Mouse (Mus musculus) left cerebral cortex, postnatal 14 days (tissue): ENCODE data around the gene Apold1. TPM values are rescaled to one million over a fixed set of nuclear protein-coding genes. Genes with fewer than 3 reads are reported as not detected.
A peak's percentile ranks its signal among the peaks of the same experiment; 100 is the strongest.

Source experiments
- DNase-seq, 2 experiments: peaks; one replicate each; pipeline ENCODE4 v3.0.0; 2021 to 2022; ENCODE audit warnings: low spot score in 2 of 2, mixed read lengths in 1 of 2
- intact Hi-C: fragments of 180-260 bp; cut with DNase I; formaldehyde crosslinking; loops from one replicate; pipeline ENCODE4 v1.15.1; 2025
- total RNA-seq, 2 experiments: library from RNA; stranded (reverse); gene quantifications; 2 replicates each; pipeline ENCODE4 v1.2.3; 2021

Gene Apold1
- total RNA-seq, 2 experiments from 2014 or later = 5.1 to 7.2 TPM

DNA sequence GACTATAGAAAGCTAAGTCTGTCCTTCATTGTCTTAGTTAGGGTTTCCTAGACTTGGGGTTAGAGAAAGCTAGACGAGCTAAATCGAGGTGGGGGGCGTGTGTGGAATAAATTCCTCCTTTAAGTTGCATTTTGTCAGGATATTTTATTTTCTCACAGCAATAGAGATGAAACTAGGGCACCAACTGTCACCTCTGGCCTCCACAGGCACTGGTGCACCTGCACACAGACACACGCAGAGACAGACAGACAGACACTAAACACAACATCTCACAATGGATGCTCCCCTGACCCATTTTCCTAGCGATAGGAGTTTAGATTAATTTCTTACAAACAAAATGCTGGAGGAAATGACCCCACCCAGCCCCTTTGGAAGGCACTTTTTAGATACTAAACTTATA is 14.8 kb upstream of the Apold1 start:
- intact Hi-C loops = no loop called here
- no peak for DNase-seq

DNA sequence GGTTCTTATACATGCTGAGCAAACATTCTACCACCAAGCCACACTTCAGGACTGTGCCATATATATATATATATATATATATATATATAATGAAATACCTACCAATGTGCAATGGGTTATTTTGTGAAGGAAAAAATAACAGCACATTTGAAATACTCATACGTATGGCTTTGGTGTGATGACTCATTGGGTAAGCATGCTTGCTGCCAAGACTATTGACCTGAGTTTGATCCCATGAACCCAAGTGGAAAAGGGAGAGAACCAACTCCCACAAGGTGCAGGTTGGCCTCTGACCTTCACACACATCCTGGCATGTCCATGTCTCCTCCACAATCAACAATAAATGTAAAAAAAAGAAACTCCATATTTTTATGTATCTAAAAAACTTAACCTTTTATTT is 13.2 kb upstream of the Apold1 start:
- intact Hi-C loops = no loop called here
- no peak for DNase-seq

- no peak for DNase-seq
- intact Hi-C loops = no loop called here
Observed at GRCm38 (mm10) chr6:134969498-134969897, 12.0 kb upstream of the Apold1 start.

DNA sequence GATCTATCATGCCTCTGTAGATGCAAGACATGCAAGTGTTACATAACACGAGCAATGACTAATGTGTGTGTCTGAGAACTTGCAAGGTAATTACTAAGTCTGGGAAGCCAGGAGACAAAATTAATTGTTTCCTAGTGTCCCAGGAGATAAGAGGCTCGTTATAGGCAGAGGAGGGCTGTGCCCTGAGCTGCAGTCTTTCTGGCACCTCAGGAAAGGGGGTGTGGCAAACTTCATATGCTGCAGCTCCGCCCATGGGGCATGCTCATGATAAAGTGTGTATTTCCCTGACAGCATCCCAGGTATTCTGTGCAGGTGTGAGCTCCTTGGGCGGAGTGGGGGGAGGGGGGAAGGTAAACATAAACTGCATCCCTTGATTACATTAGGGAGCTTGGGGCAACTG is 9.4 kb upstream of the Apold1 start:
- no peak for DNase-seq
- intact Hi-C loops = no loop called here

- intact Hi-C loops = no loop called here
- DNase-seq = no peak
Observed at GRCm38 (mm10) chr6:134976628-134977027, 4.9 kb upstream of the Apold1 start.

DNA sequence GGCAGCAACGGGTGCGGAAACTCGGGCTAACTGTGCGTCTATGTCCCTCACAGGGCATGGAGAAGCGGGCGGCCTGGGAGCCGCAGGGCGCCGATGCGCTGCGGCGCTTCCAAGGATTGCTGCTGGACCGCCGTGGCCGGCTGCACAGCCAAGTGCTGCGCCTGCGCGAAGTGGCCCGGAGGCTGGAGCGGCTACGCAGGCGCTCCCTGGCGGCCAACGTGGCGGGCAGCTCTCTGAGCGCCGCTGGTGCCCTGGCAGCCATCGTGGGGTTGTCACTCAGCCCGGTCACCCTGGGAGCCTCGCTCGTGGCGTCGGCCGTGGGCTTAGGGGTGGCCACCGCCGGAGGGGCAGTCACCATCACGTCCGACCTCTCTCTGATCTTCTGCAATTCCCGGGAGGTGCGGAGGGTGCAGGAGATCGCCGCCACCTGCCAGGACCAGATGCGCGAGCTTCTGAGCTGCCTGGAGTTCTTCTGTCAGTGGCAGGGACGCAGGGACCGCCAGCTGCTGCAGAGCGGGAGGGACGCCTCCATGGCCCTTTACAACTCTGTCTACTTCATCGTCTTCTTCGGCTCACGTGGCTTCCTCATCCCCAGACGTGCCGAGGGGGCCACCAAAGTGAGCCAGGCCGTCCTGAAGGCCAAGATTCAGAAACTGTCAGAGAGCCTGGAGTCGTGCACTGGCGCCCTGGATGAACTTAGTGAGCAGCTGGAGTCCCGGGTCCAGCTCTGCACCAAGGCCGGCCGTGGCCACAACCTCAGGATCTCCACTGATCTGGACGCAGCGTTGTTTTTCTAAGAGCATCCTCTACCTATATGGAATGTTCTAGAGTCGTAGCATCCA is 2.2 kb downstream of the Apold1 start:
- intact Hi-C loops = no loop called here
- DNase-seq = peak; percentile 89 to 91

GRCm38 (mm10) chr6:134984748-134985147 is 3.2 kb downstream of the Apold1 start:
- intact Hi-C loops = no loop called here
- DNase-seq = peak in 1 of 2 experiments; percentile 45

DNA sequence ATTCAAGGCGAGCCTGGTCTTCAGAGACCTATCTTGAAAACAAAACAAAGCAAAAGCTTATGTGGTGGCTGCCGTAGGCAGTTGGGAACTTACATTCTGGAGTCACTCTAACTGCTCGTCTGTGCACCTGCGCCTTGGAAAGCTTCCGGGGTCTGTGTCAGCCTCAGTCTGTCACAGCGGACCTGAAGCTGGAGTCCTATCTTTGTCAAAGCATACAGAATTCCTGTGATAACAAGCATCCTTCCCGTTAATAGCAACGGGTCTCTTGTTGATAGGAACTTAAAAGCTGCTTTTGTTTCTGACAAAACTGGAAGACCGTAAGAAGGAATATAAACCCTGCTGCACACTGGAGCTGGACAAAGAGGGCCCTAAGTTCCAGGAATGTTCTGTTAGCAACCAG is 6.9 kb downstream of the Apold1 start:
- DNase-seq = no peak
- intact Hi-C loops = no loop called here

DNA sequence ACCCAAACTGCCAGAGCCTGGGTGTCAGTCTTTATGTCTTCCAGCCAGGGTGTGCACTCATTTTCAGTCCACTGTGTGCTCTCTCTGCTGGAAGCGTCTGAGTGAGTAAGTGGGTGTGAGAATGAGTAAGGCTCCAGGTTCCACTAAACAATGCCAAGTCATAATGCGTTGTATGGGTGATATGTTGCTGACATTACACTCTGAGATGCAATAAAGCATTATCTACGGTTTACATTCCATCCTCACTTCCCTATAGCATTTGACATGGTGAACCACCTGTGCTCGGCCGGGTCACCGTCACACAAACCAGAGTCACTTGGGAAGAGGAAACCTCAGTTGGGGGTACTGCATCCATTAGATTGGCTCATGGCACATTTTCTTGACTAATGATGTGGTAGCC is 9.2 kb downstream of the Apold1 start:
- intact Hi-C loops = no loop called here
- DNase-seq = no peak

DNA sequence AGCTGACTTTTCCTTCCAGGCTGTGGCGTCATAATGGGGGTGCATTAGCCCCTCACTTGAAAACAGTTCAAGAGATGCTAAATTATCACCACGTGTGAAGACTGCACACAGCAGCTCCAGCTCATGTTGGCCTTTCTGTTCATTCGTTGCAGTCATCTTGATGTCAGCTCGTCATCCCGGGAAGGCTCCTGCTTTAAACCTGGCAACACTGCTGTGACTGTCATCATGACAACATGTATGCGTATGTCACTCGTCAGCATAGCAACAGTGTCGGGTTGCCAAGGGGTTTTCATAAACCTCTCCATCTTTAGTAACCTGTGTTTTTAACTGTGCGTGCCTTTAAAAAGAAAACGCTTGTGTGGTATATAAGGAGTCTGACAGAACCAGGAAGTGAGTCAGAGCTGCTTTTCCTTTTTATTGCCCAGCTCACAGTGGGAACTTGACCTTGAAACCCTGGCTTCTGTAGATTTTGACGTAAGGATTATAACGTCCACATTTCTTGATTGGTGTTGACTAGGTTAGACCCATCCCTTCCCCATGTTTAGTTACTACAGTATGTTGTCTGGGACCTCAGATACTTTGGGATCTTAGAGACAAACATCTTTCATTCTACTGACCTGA is 12.6 kb downstream of the Apold1 start:
- DNase-seq = peak; percentile 71 to 93
- intact Hi-C loops = no loop called here

GRCm38 (mm10) chr6:134994985-134995384 is 13.5 kb downstream of the Apold1 start:
- peak; percentile 63 for DNase-seq
- intact Hi-C loops = no loop called here

DNA sequence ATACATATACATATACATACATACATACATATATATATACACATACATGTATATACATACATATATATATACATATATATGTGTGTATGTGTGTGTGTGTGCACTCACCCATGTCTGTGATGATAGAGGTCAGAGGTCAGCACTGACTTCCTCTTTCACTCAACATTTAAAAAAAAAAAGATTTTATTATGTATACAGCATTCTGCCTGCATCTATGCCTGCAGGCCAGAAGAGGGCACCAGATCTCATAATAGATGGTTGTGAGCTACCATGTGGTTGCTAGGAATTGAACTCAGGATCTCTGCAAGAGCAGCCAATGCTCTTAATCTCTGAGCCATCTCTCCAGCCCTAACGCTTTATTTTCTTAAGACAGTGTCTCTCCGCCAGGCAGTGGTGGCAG is 15.4 kb downstream of the Apold1 start:
- DNase-seq = no peak
- intact Hi-C loops = no loop called here

DNA sequence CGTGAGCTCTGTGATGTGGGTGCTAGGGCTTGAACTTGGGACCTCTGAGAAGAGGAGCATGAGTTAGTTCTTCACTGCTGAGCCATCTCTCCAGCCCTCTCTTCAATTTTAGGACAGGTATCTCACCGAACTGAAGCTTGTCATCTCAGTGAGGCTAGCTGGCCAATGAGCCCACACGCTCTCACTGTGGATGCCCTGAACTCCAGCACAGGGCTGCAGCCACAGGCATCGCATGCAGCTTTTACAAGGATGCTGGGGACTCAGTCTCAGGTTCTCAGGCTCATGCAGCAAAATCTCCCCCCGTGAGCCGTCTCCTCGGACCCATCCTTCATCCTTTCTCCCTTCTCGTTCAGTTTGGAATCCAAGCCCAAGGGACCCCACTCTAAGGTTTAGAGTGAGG is 16.6 kb downstream of the Apold1 start:
- intact Hi-C loops = no loop called here
- DNase-seq = no peak

GRCm38 (mm10) chr6:134998781-134999180 is 17.3 kb downstream of the Apold1 start:
- no peak for DNase-seq
- intact Hi-C loops = no loop called here

- DNase-seq = no peak
- intact Hi-C loops = no loop called here
Observed at GRCm38 (mm10) chr6:135000272-135000671, 18.8 kb downstream of the Apold1 start.

GRCm38 (mm10) chr6:135001991-135002390 is 20.5 kb downstream of the Apold1 start:
- no peak for DNase-seq
- intact Hi-C loops = no loop called here

- no peak for DNase-seq
- intact Hi-C loops = no loop called here
Observed at GRCm38 (mm10) chr6:135006372-135006771, 24.9 kb downstream of the Apold1 start.

DNA sequence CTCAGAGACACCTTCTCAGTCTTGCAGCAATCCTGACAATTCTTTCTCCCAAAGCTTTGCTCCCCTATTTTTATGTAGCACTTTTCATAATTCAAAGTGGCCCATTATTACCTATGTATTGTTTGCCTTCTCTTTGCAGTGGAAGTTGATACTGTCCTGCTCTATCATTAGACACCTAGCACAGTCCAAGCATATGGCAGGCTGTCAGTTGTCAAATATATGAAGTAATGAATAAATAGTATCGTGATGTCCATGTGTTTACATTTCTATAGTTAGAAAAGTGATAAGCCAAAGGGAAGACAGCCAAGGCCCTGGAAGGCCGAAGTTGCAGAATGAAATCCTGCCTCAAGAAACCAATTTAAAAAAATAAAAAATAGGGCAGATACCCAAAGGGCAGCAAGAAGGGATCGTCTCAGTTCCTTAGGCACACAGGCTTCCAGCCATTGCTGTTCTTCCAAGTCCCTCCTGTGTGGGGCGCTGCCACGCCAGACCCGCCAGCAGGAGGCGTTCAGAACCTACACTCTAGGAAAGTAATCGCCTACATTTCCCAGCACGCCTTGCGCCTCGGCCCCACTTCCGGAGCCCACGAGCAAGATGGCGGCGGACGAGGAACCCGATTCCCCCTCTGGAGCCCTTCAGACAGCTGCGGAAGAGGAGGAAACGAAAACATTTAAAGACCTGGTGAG is 29.7 kb downstream of the Apold1 start, which contains the start of gene Ddx47:
Gene Ddx47, plus strand, starts transcription at position 565 of the 686 bp plus-strand sequence.
- peak; percentile 95 to 97 for DNase-seq
- intact Hi-C loops = no loop called here

GRCm38 (mm10) chr6:135011734-135012116 is 30.2 kb downstream of the Apold1 start:
- DNase-seq = no peak
- intact Hi-C loops = no loop called here

GRCm38 (mm10) chr6:135017211-135017610 is 35.7 kb downstream of the Apold1 start:
- intact Hi-C loops = no loop called here
- no peak for DNase-seq
